Mouse (Mus musculus): ENCODE results near the gene Gls2. TPM values are rescaled to one million over a fixed set of nuclear protein-coding genes. Genes with fewer than 3 reads are reported as not detected.
"Not testable (repeated sequence)": the region's sequence is repeated elsewhere in the genome, so short reads cannot be mapped to it uniquely, and the experiment has no call there.

The Gls2 gene
- polyA plus RNA-seq, 1 experiment from 2014 or later = 1.7 TPM

DNA sequence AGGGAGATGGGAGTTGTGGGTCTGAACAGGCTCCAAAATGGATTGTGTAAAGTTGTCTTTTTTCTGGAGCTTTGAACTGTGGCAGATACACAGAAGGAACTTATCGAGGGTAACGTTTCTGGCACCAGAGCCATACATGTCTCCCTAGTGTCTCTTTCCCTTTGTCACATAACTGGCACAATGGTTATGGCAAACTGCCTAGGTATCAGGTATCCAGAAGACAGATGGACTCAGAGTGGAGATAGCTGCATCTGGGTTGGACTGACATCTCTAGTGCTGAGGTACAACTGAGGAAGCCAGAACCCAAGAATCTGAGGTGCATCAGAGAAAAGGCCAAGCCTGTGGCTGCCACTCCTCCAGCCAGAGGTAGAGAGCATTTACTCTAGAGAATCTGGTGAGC is 15.9 kb downstream of the Gls2 start:
- Histone ChIP-seq H3K4me3 (ENCODE audit: low read length) (no peak overlapping the region), H3K4me1 (replicated peaks; ENCODE audit: control insufficient read depth, insufficient read depth, low read length) (peaks cover 8% of the 10 kb centered on the region), H3K27ac (ENCODE audit: low read length) (no peak overlapping the region), H3K27me3 (ENCODE audit: control insufficient read depth, insufficient read depth, low read depth, low read length) (peaks cover 6% of the 10 kb centered on the region; the same call in 1 of the 2 replicates), H3K9ac (ENCODE audit: low read length) (no peak overlapping the region; the same call in 1 of the 2 replicates), H3K36me3 (ENCODE audit: control insufficient read depth, insufficient read depth, low read length) (peaks cover 2% of the 10 kb centered on the region; the same call in 1 of the 2 replicates), H3K9me3 (ENCODE audit: control insufficient read depth, low read length) (no peaks in the 10 kb centered on the region), H3K4me2 (ENCODE audit: low read depth, low read length) (no peak overlapping the region)
- whole genome bisulfite sequencing = 74% methylated on average over 2 of the region's 2 CpGs
- ATAC-seq (ENCODE audit: low read depth) = no peak

DNA sequence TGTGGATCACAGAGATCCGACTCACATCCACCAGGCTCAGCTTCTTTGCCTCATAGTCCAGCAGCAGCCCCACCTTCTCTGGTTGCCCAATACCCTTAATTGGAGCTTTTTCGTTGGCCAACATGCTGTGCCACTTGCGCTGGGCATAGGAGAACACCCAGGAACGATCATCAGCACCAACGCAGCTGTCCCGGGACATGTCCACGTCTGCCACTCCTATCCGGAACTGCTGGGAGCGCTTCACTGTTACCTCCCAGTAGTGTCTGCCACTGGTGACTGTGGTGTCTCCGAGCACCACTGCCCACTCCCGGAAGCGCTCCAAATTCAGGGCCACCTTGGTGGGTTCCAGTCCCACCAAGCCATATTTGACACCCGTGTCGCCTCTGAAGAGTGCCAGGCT is 16.7 kb downstream of the Gls2 start:
- H3K4me3 ChIP-seq (ENCODE audit: low read length) = peak overlapping the region; percentile 86
- 0 out of 2 replicates have a peak, but pooled peaks have one; percentile 8 for ATAC-seq (ENCODE audit: low read depth)
- H3K9me3 ChIP-seq (ENCODE audit: control insufficient read depth, low read length) = no peaks in the 10 kb centered on the region
- H3K4me1 ChIP-seq (replicated peaks; ENCODE audit: control insufficient read depth, insufficient read depth, low read length) = peaks cover 8% of the 10 kb centered on the region
- 11% methylated on average over 14 of the region's 14 CpGs for WGBS
- peak overlapping the region; percentile 78 for H3K9ac ChIP-seq (ENCODE audit: low read length)
- H3K27me3 ChIP-seq (ENCODE audit: control insufficient read depth, insufficient read depth, low read depth, low read length) = peaks cover 6% of the 10 kb centered on the region; the same call in 1 of the 2 replicates
- peak overlapping the region; percentile 97 for H3K4me2 ChIP-seq (ENCODE audit: low read depth, low read length)
- H3K36me3 ChIP-seq (ENCODE audit: control insufficient read depth, insufficient read depth, low read length) = peaks cover 2% of the 10 kb centered on the region; the same call in 1 of the 2 replicates
- H3K27ac ChIP-seq (ENCODE audit: low read length) = no peak overlapping the region; the same call in 1 of the 2 replicates

DNA sequence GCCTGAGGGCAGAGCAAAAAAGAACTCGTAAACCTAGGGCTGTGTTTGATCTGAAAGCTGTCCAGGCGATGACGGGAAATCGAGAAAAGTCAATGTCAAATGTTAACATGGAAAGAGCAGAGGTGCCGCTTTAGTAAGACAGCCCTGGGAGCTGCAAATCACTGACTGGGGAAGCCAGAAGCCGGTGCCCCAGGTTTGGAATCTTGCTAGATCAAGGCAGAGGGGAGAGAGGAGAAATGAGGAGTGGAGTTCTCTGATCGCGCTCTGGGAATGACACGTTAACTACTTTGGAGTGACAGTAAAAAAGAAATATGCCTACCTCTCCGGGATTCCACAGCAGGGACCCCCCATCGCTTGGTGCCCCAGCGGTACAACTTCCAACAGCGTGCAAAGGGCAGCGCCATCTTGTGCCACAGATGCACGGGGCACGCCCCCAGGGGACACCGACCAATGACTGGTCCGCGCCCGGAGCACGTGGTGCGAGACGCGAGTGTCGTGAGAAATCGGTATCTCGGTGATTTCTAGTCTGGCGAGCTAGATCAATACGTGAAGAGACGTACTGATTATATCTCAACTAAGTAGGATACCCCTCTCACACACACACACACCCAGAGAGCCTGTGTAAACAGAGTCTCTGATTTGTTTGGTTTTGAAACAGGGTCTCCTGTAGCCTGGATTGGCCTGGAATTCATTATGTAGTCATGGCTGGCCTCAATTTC is 17.3 kb downstream of the Gls2 start, which contains the start of gene Spryd4:
Gene Spryd4, minus strand, starts transcription at position 418 of the 719 bp plus-strand sequence.
- ATAC-seq (ENCODE audit: low read depth) = peak; percentile 96
- Histone ChIP-seq H3K9ac (ENCODE audit: low read length) (peak within 1 kb of the TSS; percentile 78), H3K27ac (ENCODE audit: low read length) (peak within 1 kb of the TSS; percentile 46), H3K27me3 (ENCODE audit: control insufficient read depth, insufficient read depth, low read depth, low read length) (peaks cover 6% of the 10 kb centered on the region; the same call in 1 of the 2 replicates), H3K36me3 (ENCODE audit: control insufficient read depth, insufficient read depth, low read length) (peaks cover 2% of the 10 kb centered on the region; the same call in 1 of the 2 replicates), H3K4me2 (ENCODE audit: low read depth, low read length) (peak within 1 kb of the TSS; percentile 97), H3K9me3 (ENCODE audit: control insufficient read depth, low read length) (no peaks in the 10 kb centered on the region), H3K4me1 (replicated peaks; ENCODE audit: control insufficient read depth, insufficient read depth, low read length) (peaks cover 8% of the 10 kb centered on the region), H3K4me3 (ENCODE audit: low read length) (peak within 1 kb of the TSS; percentile 86)
- WGBS = under 1% methylated on average over 30 of the region's 30 CpGs

DNA sequence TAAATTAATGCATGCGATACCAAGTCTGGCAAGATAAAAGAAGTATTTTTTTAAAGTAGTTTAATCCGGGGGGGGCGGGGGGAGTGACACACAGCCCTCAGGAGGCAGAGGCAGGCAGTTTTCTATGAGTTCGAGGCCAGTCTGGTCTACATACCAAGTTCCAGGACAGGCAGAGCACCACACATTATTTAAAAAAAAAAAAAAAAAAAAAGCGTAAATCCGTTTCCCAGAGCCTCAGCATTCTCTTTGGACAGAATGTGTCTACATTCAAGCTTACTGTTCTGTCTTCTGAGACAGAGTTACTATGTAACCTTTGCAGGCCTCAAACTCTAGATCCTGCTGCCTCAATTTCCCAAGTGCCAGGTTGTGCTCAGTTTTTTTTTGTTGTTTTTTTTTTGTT is 17.9 kb downstream of the Gls2 start:
- no peak for ATAC-seq (ENCODE audit: low read depth)
- Histone ChIP-seq H3K4me3 (ENCODE audit: low read length) (peak overlapping the region; percentile 86), H3K4me2 (ENCODE audit: low read depth, low read length) (peak overlapping the region; percentile 97), H3K27ac (ENCODE audit: low read length) (peak overlapping the region; percentile 30; the same call in 1 of the 2 replicates), H3K4me1 (replicated peaks; ENCODE audit: control insufficient read depth, insufficient read depth, low read length) (peaks cover 8% of the 10 kb centered on the region), H3K27me3 (ENCODE audit: control insufficient read depth, insufficient read depth, low read depth, low read length) (peaks cover 6% of the 10 kb centered on the region; the same call in 1 of the 2 replicates), H3K36me3 (ENCODE audit: control insufficient read depth, insufficient read depth, low read length) (peaks cover 2% of the 10 kb centered on the region; the same call in 1 of the 2 replicates), H3K9me3 (ENCODE audit: control insufficient read depth, low read length) (no peaks in the 10 kb centered on the region), H3K9ac (ENCODE audit: low read length) (peak overlapping the region; percentile 78)
- 44% methylated on average over 6 of the region's 6 CpGs for WGBS

DNA sequence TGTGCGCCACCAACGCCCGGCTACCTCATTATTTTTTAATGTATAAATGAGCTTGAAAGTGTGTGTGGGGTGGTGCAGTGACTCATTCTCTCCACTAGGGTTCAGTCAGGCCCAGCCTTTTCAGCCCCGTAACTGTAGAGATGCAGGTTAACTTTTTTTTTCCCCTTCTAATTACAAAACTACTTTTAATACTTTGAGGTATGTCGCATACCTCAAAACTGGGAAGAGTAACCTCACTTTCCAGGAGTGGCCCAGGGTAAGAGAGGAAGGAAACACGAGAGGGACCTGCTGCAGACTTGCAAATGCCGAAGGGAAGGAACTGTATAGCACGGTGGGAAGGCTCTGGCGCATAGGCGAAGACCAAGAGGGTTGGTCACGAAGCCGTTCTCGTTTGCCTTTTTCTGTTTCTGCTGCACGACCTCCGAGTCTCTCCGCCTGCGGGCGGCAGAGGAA is 18.6 kb downstream of the Gls2 start:
- H3K27me3 ChIP-seq (ENCODE audit: control insufficient read depth, insufficient read depth, low read depth, low read length) = peaks cover 6% of the 10 kb centered on the region; the same call in 1 of the 2 replicates
- H3K4me1 ChIP-seq (replicated peaks; ENCODE audit: control insufficient read depth, insufficient read depth, low read length) = peaks cover 8% of the 10 kb centered on the region
- H3K9ac ChIP-seq (ENCODE audit: low read length) = peak overlapping the region; percentile 40
- peak overlapping the region; percentile 61 for H3K4me2 ChIP-seq (ENCODE audit: low read depth, low read length)
- no peaks in the 10 kb centered on the region for H3K9me3 ChIP-seq (ENCODE audit: control insufficient read depth, low read length)
- peak overlapping the region; percentile 37 for H3K4me3 ChIP-seq (ENCODE audit: low read length)
- H3K36me3 ChIP-seq (ENCODE audit: control insufficient read depth, insufficient read depth, low read length) = peaks cover 2% of the 10 kb centered on the region; the same call in 1 of the 2 replicates
- H3K27ac ChIP-seq (ENCODE audit: low read length) = peak overlapping the region; percentile 6; the same call in 1 of the 2 replicates
- under 1% methylated on average over 18 of the region's 18 CpGs for WGBS
- ATAC-seq (ENCODE audit: low read depth) = peak; percentile 61

DNA sequence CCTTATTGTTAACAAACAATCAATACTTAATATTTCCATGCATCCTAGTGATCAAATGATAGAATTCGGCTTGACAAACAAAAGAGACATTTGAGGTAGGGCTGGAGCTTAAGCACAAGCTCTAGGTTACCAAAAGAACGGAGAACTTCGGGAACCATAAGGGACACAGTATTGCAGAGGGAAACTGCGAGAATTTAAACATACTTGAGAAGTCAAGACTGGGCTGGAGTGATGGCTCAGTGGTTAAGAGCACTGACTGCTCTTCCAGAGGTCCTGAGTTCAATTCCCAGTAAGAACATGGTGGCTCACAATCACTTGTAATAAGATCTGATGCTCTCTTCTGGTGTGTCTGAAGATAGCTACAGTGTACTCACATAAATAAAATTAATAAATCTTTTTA is 19.9 kb downstream of the Gls2 start:
- 83% methylated on average over 4 of the region's 4 CpGs for WGBS
- ATAC-seq (ENCODE audit: low read depth); H3K9ac ChIP-seq (ENCODE audit: low read length): not testable (repeated sequence)

DNA sequence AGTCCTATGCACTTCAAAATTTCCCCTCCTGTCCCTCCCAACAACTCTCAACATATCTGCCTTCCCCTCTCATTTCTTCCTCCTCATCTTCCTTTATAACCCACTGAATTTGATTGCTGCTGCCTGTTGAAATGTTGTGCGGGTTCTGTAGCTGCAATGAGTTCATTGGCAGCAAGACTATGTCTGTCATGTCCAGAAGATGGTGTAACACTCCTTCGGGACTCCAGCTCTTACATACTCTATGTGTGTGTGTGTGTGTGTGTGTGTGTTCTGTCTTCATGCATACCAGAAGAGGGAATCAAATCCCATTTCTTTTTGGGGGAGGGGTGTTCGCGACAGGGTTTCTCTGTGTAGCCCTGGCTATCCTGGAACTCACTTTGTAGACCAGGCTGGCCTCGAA is 20.7 kb downstream of the Gls2 start:
- 78% methylated on average over 5 of the region's 5 CpGs for WGBS
- peaks cover 8% of the 10 kb centered on the region for H3K4me1 ChIP-seq (replicated peaks; ENCODE audit: control insufficient read depth, insufficient read depth, low read length)

More for the DNA sequence above, 19.9 kb downstream of the Gls2 start:
- H3K36me3 ChIP-seq (ENCODE audit: control insufficient read depth, insufficient read depth, low read length); H3K9me3 ChIP-seq (ENCODE audit: control insufficient read depth, low read length); H3K4me1 ChIP-seq (replicated peaks; ENCODE audit: control insufficient read depth, insufficient read depth, low read length); H3K4me2 ChIP-seq (ENCODE audit: low read depth, low read length); H3K27ac ChIP-seq (ENCODE audit: low read length); H3K27me3 ChIP-seq (ENCODE audit: control insufficient read depth, insufficient read depth, low read depth, low read length); H3K4me3 ChIP-seq (ENCODE audit: low read length): not testable (repeated sequence)

DNA sequence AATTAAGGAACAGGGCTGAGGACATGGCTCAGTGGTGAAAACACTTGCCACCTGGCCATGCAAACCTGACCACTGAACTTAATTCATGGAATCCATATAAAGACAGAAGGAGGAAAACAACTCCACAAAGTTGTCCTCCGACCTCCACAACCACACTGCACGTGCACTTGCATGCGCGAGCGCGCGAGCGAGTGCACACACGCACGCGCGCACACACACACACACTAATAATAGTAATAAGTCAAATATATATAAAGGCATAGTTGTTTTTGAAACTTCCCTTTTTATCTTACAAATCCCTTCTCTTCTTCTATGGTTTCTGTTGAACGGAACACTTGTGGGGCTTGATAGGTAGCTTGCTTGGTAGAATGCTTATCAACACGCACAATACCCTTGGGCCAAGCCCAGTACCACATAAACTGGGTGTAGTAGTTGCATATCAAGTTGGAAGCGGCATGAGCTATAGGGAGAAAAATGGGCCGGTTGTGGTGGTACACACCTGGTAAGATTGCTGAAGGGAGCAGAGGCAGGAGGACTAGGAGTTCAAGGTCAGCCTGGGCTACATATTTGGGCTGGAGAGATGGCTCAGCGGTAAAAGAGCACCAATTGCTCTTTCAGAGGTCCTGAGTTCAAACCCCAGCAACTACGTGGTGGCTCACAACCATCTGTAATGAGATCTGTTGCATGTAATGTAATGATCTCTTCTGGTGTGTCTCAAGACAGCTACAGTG is 24.3 kb downstream of the Gls2 start:
- H3K4me1 ChIP-seq (replicated peaks; ENCODE audit: control insufficient read depth, insufficient read depth, low read length) = no peaks in the 10 kb centered on the region
- H3K27me3 ChIP-seq (ENCODE audit: control insufficient read depth, insufficient read depth, low read depth, low read length) = peaks cover 4% of the 10 kb centered on the region; the same call in 1 of the 2 replicates
- no peaks in the 10 kb centered on the region for H3K36me3 ChIP-seq (ENCODE audit: control insufficient read depth, insufficient read depth, low read length)
- no peaks in the 10 kb centered on the region for H3K9me3 ChIP-seq (ENCODE audit: control insufficient read depth, low read length)
- ATAC-seq (ENCODE audit: low read depth) = no peak
- 89% methylated on average over 18 of the region's 18 CpGs for WGBS
- H3K9ac ChIP-seq (ENCODE audit: low read length) = no peak overlapping the region
- no peak overlapping the region for H3K4me3 ChIP-seq (ENCODE audit: low read length)
- H3K27ac ChIP-seq (ENCODE audit: low read length) = no peak overlapping the region
- no peak overlapping the region for H3K4me2 ChIP-seq (ENCODE audit: low read depth, low read length)

More for the DNA sequence above, 20.7 kb downstream of the Gls2 start:
- no peak overlapping the region for H3K4me2 ChIP-seq (ENCODE audit: low read depth, low read length)
- H3K4me3 ChIP-seq (ENCODE audit: low read length) = no peak overlapping the region
- H3K27ac ChIP-seq (ENCODE audit: low read length) = no peak overlapping the region
- ATAC-seq (ENCODE audit: low read depth) = no peak
- H3K36me3 ChIP-seq (ENCODE audit: control insufficient read depth, insufficient read depth, low read length) = no peaks in the 10 kb centered on the region
- H3K9ac ChIP-seq (ENCODE audit: low read length) = no peak overlapping the region
- no peaks in the 10 kb centered on the region for H3K9me3 ChIP-seq (ENCODE audit: control insufficient read depth, low read length)
- H3K27me3 ChIP-seq (ENCODE audit: control insufficient read depth, insufficient read depth, low read depth, low read length) = peaks cover 6% of the 10 kb centered on the region; the same call in 1 of the 2 replicates
